Mouse (Mus musculus) cortical plate, adult 2 months (tissue): ENCODE results near the gene Espn. TPM values are rescaled to one million over a fixed set of nuclear protein-coding genes. Genes with fewer than 3 reads are reported as not detected.

Experiments used
- H3K27ac ChIP-seq: fragments of 200-500 bp; 2 replicates; pipeline ENCODE4 v1.5.1; 2012; ENCODE audit warnings: low read length, control low read depth, inconsistent platforms; ENCODE audit not compliant: insufficient read depth
- H3K4me1 ChIP-seq: fragments of 200-500 bp; 2 replicates; pipeline ENCODE4 v1.6.1; 2011; ENCODE audit warnings: low read length; ENCODE audit not compliant: control insufficient read depth, insufficient read depth
- H3K4me3 ChIP-seq: fragments of 200-500 bp; 2 replicates; pipeline ENCODE4 v1.5.1; 2011; ENCODE audit warnings: mild to moderate bottlenecking, low read length, control low read depth; ENCODE audit not compliant: insufficient read depth
- CTCF ChIP-seq: fragments of 200-500 bp; IDR thresholded peaks from 2 replicates; pipeline ENCODE4 v1.5.1; 2011; ENCODE audit warnings: mild to moderate bottlenecking, control low read depth, low read length; ENCODE audit not compliant: insufficient read depth; ENCODE audit errors: extremely low read depth
- POLR2A ChIP-seq: fragments of 200-500 bp; IDR thresholded peaks from 2 replicates; pipeline ENCODE4 v1.6.1; 2011; ENCODE audit warnings: mild to moderate bottlenecking, low read length, control low read depth; ENCODE audit not compliant: insufficient read depth; ENCODE audit errors: extremely low read depth
- polyA plus RNA-seq: library from polyadenylated mRNA; depleted of rRNA; stranded (reverse); fragments of >200 nt; gene quantifications from 2 replicates; pipeline ENCODE4 v1.2.3, GENCODE M21; 2012

The Espn gene
- polyA plus RNA-seq, 1 experiment = 1.8 TPM

- Histone ChIP-seq H3K4me3 (no peak overlapping the region), H3K27ac (no peak overlapping the region), H3K4me1 (no peaks in the 10 kb centered on the region)
- TF ChIP-seq POLR2A = no peak
- no peak for TF ChIP-seq CTCF
These were observed 2.8 kb upstream of the Espn start for GRCm38 (mm10) chr4:152155019-152155418.

GRCm38 (mm10) chr4:152153771-152154177 lies 1.6 kb upstream of the Espn start:
- TF ChIP-seq POLR2A (no peak), CTCF (peak; percentile 70)
- no peak overlapping the region for H3K27ac ChIP-seq
- H3K4me3 ChIP-seq = 0 out of 2 replicates have a peak overlapping the region, but pooled peaks have one; percentile 2

DNA sequence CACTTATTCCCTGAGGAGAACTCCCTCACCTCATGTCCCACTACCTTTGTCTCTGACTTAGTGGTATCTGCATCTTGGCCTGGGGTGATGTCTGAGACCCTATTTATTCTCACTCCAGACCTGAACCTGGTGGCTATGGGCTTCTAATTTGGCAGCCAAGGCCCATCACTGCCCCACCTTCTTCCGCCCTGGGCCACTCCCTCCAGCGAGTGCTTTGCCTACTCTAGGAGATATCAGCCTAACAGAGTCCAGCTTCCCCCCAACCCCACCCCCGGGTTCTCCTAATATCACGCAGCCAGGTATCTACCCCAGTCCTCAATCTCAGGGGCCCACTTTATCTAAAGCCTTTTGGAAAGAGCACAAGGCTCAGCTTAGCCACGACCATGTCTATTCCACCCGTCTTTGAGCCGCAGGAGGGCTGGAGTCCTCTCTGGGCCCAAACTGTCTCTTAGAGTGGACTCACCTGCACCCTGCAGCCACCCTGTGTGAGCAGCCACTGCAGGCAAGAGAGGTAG lies 663 bp downstream of the Espn start:
- Histone ChIP-seq H3K27ac (no peak overlapping the region), H3K4me1 (no peaks in the 10 kb centered on the region), H3K4me3 (no peak overlapping the region)
- no peak for TF ChIP-seq POLR2A
- no peak for TF ChIP-seq CTCF

More at GRCm38 (mm10) chr4:152153771-152154177, 1.6 kb upstream of the Espn start:
- H3K4me1 ChIP-seq = no peaks in the 10 kb centered on the region

GRCm38 (mm10) chr4:152150546-152150945 lies 1.6 kb downstream of the Espn start:
- no peak overlapping the region for H3K27ac ChIP-seq
- H3K4me3 ChIP-seq = no peak overlapping the region
- no peaks in the 10 kb centered on the region for H3K4me1 ChIP-seq
- TF ChIP-seq CTCF = no peak
- no peak for TF ChIP-seq POLR2A

DNA sequence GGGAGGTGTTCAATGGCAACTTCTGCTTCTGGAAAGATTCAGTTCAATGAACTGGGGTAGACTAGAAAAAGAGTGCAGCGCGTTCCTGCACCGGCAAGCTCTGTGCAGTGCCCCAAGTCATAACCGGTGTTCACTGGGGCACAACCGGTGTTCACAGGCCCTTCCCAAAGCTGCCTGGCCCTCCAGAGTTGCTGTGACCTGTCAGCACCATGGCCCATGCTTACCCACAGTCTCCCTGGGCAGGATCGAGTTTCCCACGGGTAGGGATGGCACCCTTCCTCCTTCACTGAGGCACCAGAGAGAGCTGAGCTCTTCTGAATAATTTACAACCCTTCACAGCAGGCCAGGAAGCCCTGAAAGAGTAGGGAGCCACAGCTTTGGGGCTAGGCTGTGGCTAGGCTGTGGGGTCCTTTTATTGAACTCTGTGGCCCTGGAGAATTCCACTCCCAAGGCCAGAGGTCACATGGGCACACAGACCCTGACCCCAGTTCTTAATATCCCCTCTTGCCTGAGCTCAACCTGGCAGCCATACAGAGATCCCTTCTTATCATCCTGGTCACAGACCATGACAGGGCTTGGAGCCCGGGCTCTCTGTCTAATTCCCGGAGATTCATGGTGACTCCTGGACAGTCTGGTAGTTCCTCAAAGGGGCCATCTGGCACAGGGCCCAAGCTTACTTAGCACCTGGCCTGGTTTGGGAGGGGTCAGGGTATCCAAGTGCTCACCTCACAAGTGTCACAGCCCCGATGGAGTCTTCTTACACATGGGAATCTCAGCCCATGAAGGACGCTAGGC lies 5.9 kb downstream of the Espn start:
- Histone ChIP-seq H3K27ac (no peak overlapping the region), H3K4me3 (no peak overlapping the region), H3K4me1 (no peaks in the 10 kb centered on the region)
- TF ChIP-seq POLR2A (no peak), CTCF (no peak)

GRCm38 (mm10) chr4:152145473-152145872 lies 6.7 kb downstream of the Espn start:
- TF ChIP-seq POLR2A (no peak), CTCF (no peak)
- Histone ChIP-seq H3K27ac (no peak overlapping the region), H3K4me1 (peaks cover 4% of the 10 kb centered on the region), H3K4me3 (no peak overlapping the region)

GRCm38 (mm10) chr4:152143632-152144031 lies 8.5 kb downstream of the Espn start:
- TF ChIP-seq CTCF (no peak), POLR2A (no peak)
- H3K4me3 ChIP-seq = no peak overlapping the region
- no peak overlapping the region for H3K27ac ChIP-seq
- peaks cover 4% of the 10 kb centered on the region for H3K4me1 ChIP-seq

DNA sequence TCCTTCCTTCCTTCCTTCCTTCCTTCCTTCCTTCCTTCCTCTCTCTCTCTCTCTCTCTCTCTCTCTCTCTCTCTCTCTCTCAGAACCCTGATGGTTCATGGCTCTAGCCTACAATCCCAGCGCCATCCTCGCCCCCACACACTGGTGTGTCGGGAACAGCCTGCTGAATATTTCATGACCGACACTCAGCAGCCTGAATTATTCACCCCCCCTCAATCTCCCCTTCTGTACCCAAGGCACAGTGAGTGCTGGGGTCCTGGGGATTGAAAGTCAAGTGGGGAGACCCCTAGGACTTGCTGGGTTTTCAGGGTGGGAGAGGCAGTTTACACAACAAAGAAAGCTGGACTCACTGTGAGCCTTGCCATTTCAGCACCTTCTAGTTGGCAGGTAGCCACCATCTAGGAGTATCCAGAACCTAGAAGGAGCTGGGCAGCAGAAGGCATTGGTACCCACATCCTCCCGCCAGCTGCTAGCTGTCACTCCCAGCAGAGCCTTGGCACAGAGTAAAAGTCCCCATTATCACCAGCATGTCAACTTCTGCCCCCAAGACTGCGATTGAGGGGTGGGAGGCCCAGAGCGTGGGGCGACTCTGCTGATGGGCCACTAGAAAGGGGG lies 10.5 kb downstream of the Espn start:
- peaks cover 4% of the 10 kb centered on the region for H3K4me1 ChIP-seq
- TF ChIP-seq POLR2A (no peak), CTCF (no peak)
- no peak overlapping the region for H3K27ac ChIP-seq
- no peak overlapping the region for H3K4me3 ChIP-seq

GRCm38 (mm10) chr4:152140441-152140840 lies 11.7 kb downstream of the Espn start:
- H3K4me1 ChIP-seq = peaks cover 4% of the 10 kb centered on the region
- H3K4me3 ChIP-seq = no peak overlapping the region
- TF ChIP-seq POLR2A = no peak
- TF ChIP-seq CTCF = peak; percentile 64
- H3K27ac ChIP-seq = no peak overlapping the region
